Mouse (Mus musculus): ENCODE measurements around the gene Tjp1. TPM values are rescaled to one million over a fixed set of nuclear protein-coding genes. Genes with fewer than 3 reads are reported as not detected.

The Tjp1 gene
- total and polyA plus RNA-seq, 2 experiments from 2014 or later: 23.2 to 46.7 TPM

DNA sequence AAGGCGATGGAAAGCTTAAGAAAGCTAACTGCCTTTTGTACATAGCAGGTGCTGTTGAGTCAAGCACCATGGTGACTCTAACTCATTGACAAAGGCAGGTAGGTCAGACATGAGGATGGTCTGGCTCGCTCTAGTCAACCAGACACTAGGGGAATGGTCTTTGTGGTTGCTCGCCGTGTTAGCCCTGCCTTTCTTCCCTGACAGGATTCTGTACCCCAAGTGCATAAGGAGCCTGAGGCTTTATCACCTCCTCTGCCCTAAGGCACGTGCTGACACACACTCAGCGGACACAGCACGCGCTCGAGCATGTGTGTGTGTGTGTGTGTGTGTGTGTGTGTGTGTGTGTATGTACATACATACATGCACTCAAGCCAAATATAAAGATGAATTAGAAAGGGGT, 146.9 kb downstream of the Tjp1 start:
- Histone ChIP-seq H3K9ac (replicated peaks; ENCODE audit: low read length, poor library complexity, severe bottlenecking) (no peak overlapping the region), H3K27me3 (ENCODE audit: insufficient read depth, low read length) (no peaks in the 10 kb centered on the region), H3K9me3 (ENCODE audit: low read length) (no peaks in the 10 kb centered on the region), H3K4me3 (ENCODE audit: low read depth, low read length) (no peak overlapping the region), H3K4me2 (ENCODE audit: low read depth, low read length, poor library complexity, severe bottlenecking) (no peak overlapping the region), H3K36me3 (ENCODE audit: insufficient read depth, low read length) (no peaks in the 10 kb centered on the region), H3K4me1 (ENCODE audit: insufficient read depth, low read length) (no peaks in the 10 kb centered on the region), H3K27ac (ENCODE audit: low read depth, low read length) (no peak overlapping the region)
- no peak for TF ChIP-seq CTCF (IDR thresholded peaks at IDR 0.05)
- DNase-seq (ENCODE audit: low spot score) (no peak), ATAC-seq (ENCODE audit: low FRiP score) (no peak)
- WGBS: 87% methylated on average over 9 of the region's 9 CpGs

- Histone ChIP-seq H3K36me3 (ENCODE audit: insufficient read depth, low read length) (no peaks in the 10 kb centered on the region), H3K27ac (ENCODE audit: low read depth, low read length) (no peak overlapping the region), H3K4me1 (ENCODE audit: insufficient read depth, low read length) (no peaks in the 10 kb centered on the region), H3K4me3 (ENCODE audit: low read depth, low read length) (no peak overlapping the region), H3K9ac (replicated peaks; ENCODE audit: low read length, poor library complexity, severe bottlenecking) (no peak overlapping the region), H3K9me3 (ENCODE audit: low read length) (no peaks in the 10 kb centered on the region), H3K27me3 (ENCODE audit: insufficient read depth, low read length) (no peaks in the 10 kb centered on the region), H3K4me2 (ENCODE audit: low read depth, low read length, poor library complexity, severe bottlenecking) (no peak overlapping the region)
- WGBS: 63% methylated on average over 9 of the region's 9 CpGs
- DNase-seq (ENCODE audit: low spot score): no peak
- no peak for ATAC-seq (ENCODE audit: low FRiP score)
- TF ChIP-seq CTCF (IDR thresholded peaks at IDR 0.05): no peak
These were observed 148.6 kb downstream of the Tjp1 start for GRCm38 (mm10) chr7:65378818-65379565.

DNA sequence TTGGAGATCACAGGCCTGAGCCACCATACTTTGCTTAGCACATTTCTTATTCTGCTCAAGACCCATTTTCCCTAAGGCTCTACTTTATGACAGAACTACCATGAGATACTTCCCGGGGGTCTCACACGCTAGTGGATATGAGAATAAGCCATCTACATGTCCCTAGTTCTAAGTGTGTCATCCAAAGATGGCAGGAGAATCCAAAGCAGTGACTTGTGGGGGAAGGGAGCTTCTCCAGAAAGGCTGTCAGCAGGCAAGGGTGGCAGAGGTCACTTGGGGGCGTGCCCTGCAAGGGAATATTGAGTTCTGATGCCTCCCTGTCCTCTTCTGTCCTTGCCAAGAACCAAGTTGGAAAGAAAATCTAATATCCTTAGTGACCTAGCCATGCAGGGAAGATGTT, 150.1 kb downstream of the Tjp1 start:
- no peak for ATAC-seq (ENCODE audit: low FRiP score)
- WGBS: 85% methylated on average over 3 of the region's 3 CpGs
- no peak for TF ChIP-seq CTCF (IDR thresholded peaks at IDR 0.05)

GRCm38 (mm10) chr7:65375621-65376020, 152.0 kb downstream of the Tjp1 start:
- no peaks in the 10 kb centered on the region for H3K9me3 ChIP-seq (ENCODE audit: low read length)
- no peak for ATAC-seq (ENCODE audit: low FRiP score)

More for the DNA sequence above, 150.1 kb downstream of the Tjp1 start:
- no peak for DNase-seq (ENCODE audit: low spot score)
- Histone ChIP-seq H3K27ac (ENCODE audit: low read depth, low read length) (no peak overlapping the region), H3K36me3 (ENCODE audit: insufficient read depth, low read length) (no peaks in the 10 kb centered on the region), H3K4me3 (ENCODE audit: low read depth, low read length) (no peak overlapping the region), H3K9ac (replicated peaks; ENCODE audit: low read length, poor library complexity, severe bottlenecking) (no peak overlapping the region), H3K9me3 (ENCODE audit: low read length) (no peaks in the 10 kb centered on the region), H3K27me3 (ENCODE audit: insufficient read depth, low read length) (no peaks in the 10 kb centered on the region), H3K4me2 (ENCODE audit: low read depth, low read length, poor library complexity, severe bottlenecking) (no peak overlapping the region), H3K4me1 (ENCODE audit: insufficient read depth, low read length) (no peaks in the 10 kb centered on the region)

GRCm38 (mm10) chr7:65375176-65375575, 152.4 kb downstream of the Tjp1 start:
- Histone ChIP-seq H3K4me2 (ENCODE audit: low read depth, low read length, poor library complexity, severe bottlenecking) (no peak overlapping the region), H3K9ac (replicated peaks; ENCODE audit: low read length, poor library complexity, severe bottlenecking) (no peak overlapping the region), H3K36me3 (ENCODE audit: insufficient read depth, low read length) (no peaks in the 10 kb centered on the region), H3K4me1 (ENCODE audit: insufficient read depth, low read length) (no peaks in the 10 kb centered on the region), H3K4me3 (ENCODE audit: low read depth, low read length) (no peak overlapping the region), H3K27me3 (ENCODE audit: insufficient read depth, low read length) (no peaks in the 10 kb centered on the region), H3K9me3 (ENCODE audit: low read length) (no peaks in the 10 kb centered on the region), H3K27ac (ENCODE audit: low read depth, low read length) (no peak overlapping the region)
- WGBS: 79% methylated on average over 8 of the region's 8 CpGs
- DNase-seq (ENCODE audit: low spot score): no peak
- ATAC-seq (ENCODE audit: low FRiP score): no peak
- TF ChIP-seq CTCF (IDR thresholded peaks at IDR 0.05): no peak

More at GRCm38 (mm10) chr7:65375621-65376020, 152.0 kb downstream of the Tjp1 start:
- no peaks in the 10 kb centered on the region for H3K27me3 ChIP-seq (ENCODE audit: insufficient read depth, low read length)
- H3K4me3 ChIP-seq (ENCODE audit: low read depth, low read length): no peak overlapping the region
- DNase-seq (ENCODE audit: low spot score): no peak
- 95% methylated on average over 3 of the region's 3 CpGs for WGBS
- H3K36me3 ChIP-seq (ENCODE audit: insufficient read depth, low read length): no peaks in the 10 kb centered on the region
- no peak overlapping the region for H3K4me2 ChIP-seq (ENCODE audit: low read depth, low read length, poor library complexity, severe bottlenecking)
- no peak for TF ChIP-seq CTCF (IDR thresholded peaks at IDR 0.05)
- H3K27ac ChIP-seq (ENCODE audit: low read depth, low read length): no peak overlapping the region
- no peaks in the 10 kb centered on the region for H3K4me1 ChIP-seq (ENCODE audit: insufficient read depth, low read length)
- H3K9ac ChIP-seq (replicated peaks; ENCODE audit: low read length, poor library complexity, severe bottlenecking): no peak overlapping the region

DNA sequence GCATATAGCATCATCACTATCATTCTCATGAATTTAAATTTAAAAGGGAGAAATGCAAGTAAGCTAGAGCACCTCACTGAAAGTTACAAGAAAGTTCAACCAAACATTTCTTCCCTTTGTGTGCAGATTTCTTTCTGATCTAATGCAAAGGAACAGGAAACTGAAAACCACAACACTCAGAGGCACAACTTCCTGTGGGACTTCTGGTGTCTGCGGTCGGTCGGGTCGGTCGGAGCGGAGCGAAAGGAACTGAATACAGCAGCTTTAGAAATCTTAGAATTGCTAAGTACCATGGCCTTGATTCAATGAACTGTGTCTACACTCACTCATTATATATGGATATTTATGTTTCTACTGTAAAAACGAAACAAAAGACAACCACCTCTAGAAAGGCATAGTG, 154.2 kb downstream of the Tjp1 start:
- Histone ChIP-seq H3K9ac (replicated peaks; ENCODE audit: low read length, poor library complexity, severe bottlenecking) (no peak overlapping the region), H3K27me3 (ENCODE audit: insufficient read depth, low read length) (no peaks in the 10 kb centered on the region), H3K4me2 (ENCODE audit: low read depth, low read length, poor library complexity, severe bottlenecking) (no peak overlapping the region), H3K9me3 (ENCODE audit: low read length) (no peaks in the 10 kb centered on the region), H3K4me1 (ENCODE audit: insufficient read depth, low read length) (no peaks in the 10 kb centered on the region), H3K36me3 (ENCODE audit: insufficient read depth, low read length) (no peaks in the 10 kb centered on the region), H3K4me3 (ENCODE audit: low read depth, low read length) (no peak overlapping the region), H3K27ac (ENCODE audit: low read depth, low read length) (no peak overlapping the region)
- no peak for TF ChIP-seq CTCF (IDR thresholded peaks at IDR 0.05)
- DNase-seq (ENCODE audit: low spot score) (no peak), ATAC-seq (ENCODE audit: low FRiP score) (no peak)
- 89% methylated on average over 8 of the region's 8 CpGs for WGBS
